Mouse (Mus musculus): ENCODE data around the gene Ndc80. TPM values are rescaled to one million over a fixed set of nuclear protein-coding genes. Genes with fewer than 3 reads are reported as not detected.
"Not testable (repeated sequence)": the region's sequence is repeated elsewhere in the genome, so short reads cannot be mapped to it uniquely, and the experiment has no call there.

Gene Ndc80
- 0.36 and 0.48 TPM in 2 replicates for polyA plus RNA-seq (2012; rRNA removed)

- peak; percentile 90 to 92 for DNase-seq (ENCODE audit: extremely low spot score in 1 of 2, low spot score in 1 of 2)
These were observed at the start of gene Ndc80 for GRCm38 (mm10) chr17:71526711-71527564. Ndc80 (minus strand) TSS chr17:71526857.

GRCm38 (mm10) chr17:71561631-71562030, 35.0 kb upstream of the Ndc80 start:
- peak in 1 of 2 experiments; percentile 74 for DNase-seq (ENCODE audit: extremely low spot score in 1 of 2, low spot score in 1 of 2)

- no peak for DNase-seq (ENCODE audit: extremely low spot score in 1 of 2, low spot score in 1 of 2)
These were observed 26.2 kb upstream of the Ndc80 start for GRCm38 (mm10) chr17:71552901-71553300.

- peak; percentile 50 to 86 for DNase-seq (ENCODE audit: extremely low spot score in 1 of 2, low spot score in 1 of 2)
These were observed 25.2 kb upstream of the Ndc80 start, which contains the start of gene Spdya for GRCm38 (mm10) chr17:71551757-71552451. Spdya (plus strand) TSS chr17:71552061.

GRCm38 (mm10) chr17:71551350-71551749, 24.7 kb upstream of the Ndc80 start:
- no peak for DNase-seq (ENCODE audit: extremely low spot score in 1 of 2, low spot score in 1 of 2)

GRCm38 (mm10) chr17:71548586-71548985, 21.9 kb upstream of the Ndc80 start:
- peak in 1 of 2 experiments; percentile 48 for DNase-seq (ENCODE audit: extremely low spot score in 1 of 2, low spot score in 1 of 2)

GRCm38 (mm10) chr17:71537164-71537563, 10.5 kb upstream of the Ndc80 start:
- no peak for DNase-seq (ENCODE audit: extremely low spot score in 1 of 2, low spot score in 1 of 2)

- not testable (repeated sequence) for DNase-seq (ENCODE audit: extremely low spot score in 1 of 2, low spot score in 1 of 2)
These were observed 8.9 kb upstream of the Ndc80 start for GRCm38 (mm10) chr17:71535595-71535994.

- DNase-seq (ENCODE audit: extremely low spot score in 1 of 2, low spot score in 1 of 2) = no peak
These were observed 1.4 kb upstream of the Ndc80 start for GRCm38 (mm10) chr17:71528042-71528441.

GRCm38 (mm10) chr17:71526302-71526708, 352 bp downstream of the Ndc80 start:
- peak in 1 of 2 experiments; percentile 2 for DNase-seq (ENCODE audit: extremely low spot score in 1 of 2, low spot score in 1 of 2)

- no peak for DNase-seq (ENCODE audit: extremely low spot score in 1 of 2, low spot score in 1 of 2)
These were observed 16.4 kb downstream of the Ndc80 start for GRCm38 (mm10) chr17:71510297-71510696.

- no peak for DNase-seq (ENCODE audit: extremely low spot score in 1 of 2, low spot score in 1 of 2)
These were observed 19.8 kb downstream of the Ndc80 start for GRCm38 (mm10) chr17:71506832-71507231.

- no peak for DNase-seq (ENCODE audit: extremely low spot score in 1 of 2, low spot score in 1 of 2)
These were observed 30.9 kb downstream of the Ndc80 start for GRCm38 (mm10) chr17:71495784-71496183.

- DNase-seq (ENCODE audit: extremely low spot score in 1 of 2, low spot score in 1 of 2) = no peak
These were observed 35.3 kb downstream of the Ndc80 start for GRCm38 (mm10) chr17:71491332-71491686.

GRCm38 (mm10) chr17:71490666-71491331, 35.9 kb downstream of the Ndc80 start:
- no peak for DNase-seq (ENCODE audit: extremely low spot score in 1 of 2, low spot score in 1 of 2)

- DNase-seq (ENCODE audit: extremely low spot score in 1 of 2, low spot score in 1 of 2) = no peak
These were observed 36.8 kb downstream of the Ndc80 start for GRCm38 (mm10) chr17:71489703-71490461.

- no peak for DNase-seq (ENCODE audit: extremely low spot score in 1 of 2, low spot score in 1 of 2)
These were observed 40.3 kb downstream of the Ndc80 start for GRCm38 (mm10) chr17:71486231-71486851.

- DNase-seq (ENCODE audit: extremely low spot score in 1 of 2, low spot score in 1 of 2) = no peak
These were observed 40.8 kb downstream of the Ndc80 start for GRCm38 (mm10) chr17:71485791-71486230.

GRCm38 (mm10) chr17:71484711-71485110, 41.9 kb downstream of the Ndc80 start:
- no peak for DNase-seq (ENCODE audit: extremely low spot score in 1 of 2, low spot score in 1 of 2)

Measured in frontal cortex, adult 2 months (tissue).